Mouse (Mus musculus): Measurements from ENCODE around the gene Olfr504.
"Not testable (repeated sequence)": the region's sequence is repeated elsewhere in the genome, so short reads cannot be mapped to it uniquely, and the experiment has no call there.

The Olfr504 gene

GRCm38 (mm10) chr7:108565693-108566092 is at the start of gene Olfr504:
Gene Olfr504, minus strand, starts transcription at chr7:108565793.
- no peak for DNase-seq

- no peak for DNase-seq
Measured at GRCm38 (mm10) chr7:108614110-108614509, 48.5 kb upstream of the Olfr504 start.

- no peak for DNase-seq
Measured at GRCm38 (mm10) chr7:108610487-108610886, 44.9 kb upstream of the Olfr504 start, which contains the start of gene Olfr506. Gene Olfr506, plus strand, starts transcription at chr7:108610787.

- not testable (repeated sequence) for DNase-seq
Measured at GRCm38 (mm10) chr7:108601916-108602315, 36.3 kb upstream of the Olfr504 start.

- no peak for DNase-seq
Measured at GRCm38 (mm10) chr7:108589797-108590196, 24.2 kb upstream of the Olfr504 start.

GRCm38 (mm10) chr7:108544227-108544626 is 21.4 kb downstream of the Olfr504 start, which contains the start of gene Olfr503:
Gene Olfr503, plus strand, starts transcription at chr7:108544527.
- DNase-seq = not testable (repeated sequence)

- no peak for DNase-seq
Measured at GRCm38 (mm10) chr7:108542416-108542815, 23.2 kb downstream of the Olfr504 start.

- no peak for DNase-seq
Measured at GRCm38 (mm10) chr7:108524965-108525364, 40.6 kb downstream of the Olfr504 start, which contains the start of gene Olfr502. Gene Olfr502, minus strand, starts transcription at chr7:108525065.

All from thymus, postnatal 25 days (tissue).